Mouse (Mus musculus): Measurements from ENCODE around the gene Nfkbib. TPM values are rescaled to one million over a fixed set of nuclear protein-coding genes. Genes with fewer than 3 reads are reported as not detected.

Gene Nfkbib
- polyA plus RNA-seq, 1 experiment from 2014 or later, result 42.7 TPM

Other genes starting within 250 kb of the Nfkbib start
- not detected in 2 replicates for gene Ifnl3, start 244.7 kb downstream of the Nfkbib start, polyA plus RNA-seq (2016; fragmentation: Nextera tagmentation; extraction: Ambion mirVana)
- not detected in 2 replicates for gene Sycn, start 226.6 kb downstream of the Nfkbib start, polyA plus RNA-seq (2016; fragmentation: Nextera tagmentation; extraction: Ambion mirVana)
- not detected in 2 replicates for gene Nccrp1, start 220.3 kb downstream of the Nfkbib start, polyA plus RNA-seq (2016; fragmentation: Nextera tagmentation; extraction: Ambion mirVana)
- gene Samd4b, start 169.4 kb downstream of the Nfkbib start, polyA plus RNA-seq (2016; fragmentation: Nextera tagmentation; extraction: Ambion mirVana), result 35.6 and 37.6 TPM in 2 replicates
- 41.0 and 43.9 TPM in 2 replicates for gene Pak4, start 169.3 kb downstream of the Nfkbib start, polyA plus RNA-seq (2016; fragmentation: Nextera tagmentation; extraction: Ambion mirVana)
- not detected in 2 replicates for gene Acp7, start 136.2 kb downstream of the Nfkbib start, polyA plus RNA-seq (2016; fragmentation: Nextera tagmentation; extraction: Ambion mirVana)
- 4.0 and 4.2 TPM in 2 replicates for gene Fbxo27, start 74.7 kb downstream of the Nfkbib start, polyA plus RNA-seq (2016; fragmentation: Nextera tagmentation; extraction: Ambion mirVana)
- 7.3 and 8.0 TPM in 2 replicates for gene Fbxo17, start 50.7 kb downstream of the Nfkbib start, polyA plus RNA-seq (2016; fragmentation: Nextera tagmentation; extraction: Ambion mirVana)
- 118 and 131 TPM in 2 replicates for gene Mrps12, start 25.7 kb downstream of the Nfkbib start, polyA plus RNA-seq (2016; fragmentation: Nextera tagmentation; extraction: Ambion mirVana)
- gene Sars2, start 25.5 kb downstream of the Nfkbib start, polyA plus RNA-seq (2016; fragmentation: Nextera tagmentation; extraction: Ambion mirVana), result 27.9 and 28.9 TPM in 2 replicates
- not detected in 2 replicates for gene Ccer2, start 11.3 kb downstream of the Nfkbib start, polyA plus RNA-seq (2016; fragmentation: Nextera tagmentation; extraction: Ambion mirVana)
- gene Sirt2, start 777 bp downstream of the Nfkbib start, polyA plus RNA-seq (2016; fragmentation: Nextera tagmentation; extraction: Ambion mirVana), result 68.3 and 77.4 TPM in 2 replicates
- gene Rinl, start 21.5 kb upstream of the Nfkbib start, polyA plus RNA-seq (2016; fragmentation: Nextera tagmentation; extraction: Ambion mirVana), result 1.2 and 2.5 TPM in 2 replicates
- gene Hnrnpl, start 41.0 kb upstream of the Nfkbib start, polyA plus RNA-seq (2016; fragmentation: Nextera tagmentation; extraction: Ambion mirVana), result 267 and 357 TPM in 2 replicates
- 63.9 and 64.2 TPM in 2 replicates for gene Ech1, start 57.7 kb upstream of the Nfkbib start, polyA plus RNA-seq (2016; fragmentation: Nextera tagmentation; extraction: Ambion mirVana)
- gene Lgals4, start 66.3 kb upstream of the Nfkbib start, polyA plus RNA-seq (2016; fragmentation: Nextera tagmentation; extraction: Ambion mirVana), result 1.7 and 2.8 TPM in 2 replicates
- gene Lgals7, start 96.3 kb upstream of the Nfkbib start, polyA plus RNA-seq (2016; fragmentation: Nextera tagmentation; extraction: Ambion mirVana), result 1.1 and 1.9 TPM in 2 replicates
- gene Capn12, start 113.9 kb upstream of the Nfkbib start, polyA plus RNA-seq (2016; fragmentation: Nextera tagmentation; extraction: Ambion mirVana), result 0.24 and 0.57 TPM in 2 replicates
- 159 and 171 TPM in 2 replicates for gene Actn4, start 194.8 kb upstream of the Nfkbib start, polyA plus RNA-seq (2016; fragmentation: Nextera tagmentation; extraction: Ambion mirVana)
- 314 and 342 TPM in 2 replicates for gene Eif3k, start 214.4 kb upstream of the Nfkbib start, polyA plus RNA-seq (2016; fragmentation: Nextera tagmentation; extraction: Ambion mirVana)
- 5.0 and 5.7 TPM in 2 replicates for gene Map4k1, start 214.5 kb upstream of the Nfkbib start, polyA plus RNA-seq (2016; fragmentation: Nextera tagmentation; extraction: Ambion mirVana)